Mouse (Mus musculus) mouse trophoblast stem cell (cell line): ENCODE data around the gene 6430548M08Rik.

Experiments used
- in situ Hi-C, 2 experiments: fragments of 300-500 bp; cut with MseI, MboI; formaldehyde crosslinking; loops; 2 replicates in 1 of 2; 3 replicates in 1 of 2; pipeline ENCODE4 v1.15.1; 2025

Gene 6430548M08Rik

DNA sequence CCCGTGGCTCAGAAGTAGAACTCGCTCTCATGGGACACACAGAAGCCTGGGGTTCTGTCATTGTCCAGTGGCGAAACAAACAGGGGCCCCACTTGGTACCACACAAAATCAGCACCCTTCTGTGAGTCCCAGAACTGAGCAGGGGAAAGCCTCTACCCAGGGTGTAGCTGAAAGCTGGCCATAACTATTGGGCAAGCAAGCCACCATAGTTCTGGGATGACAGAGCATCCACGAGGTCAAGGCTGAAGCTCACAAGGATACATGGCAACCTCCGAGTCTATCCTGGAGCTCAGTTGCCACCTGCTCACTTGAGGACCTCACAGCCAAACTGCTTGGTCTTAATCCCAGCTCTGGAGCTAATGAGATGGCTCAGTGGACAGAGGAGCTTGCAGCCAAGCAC lies 67.3 kb downstream of the 6430548M08Rik start:
- in situ Hi-C loops = no loop called here

DNA sequence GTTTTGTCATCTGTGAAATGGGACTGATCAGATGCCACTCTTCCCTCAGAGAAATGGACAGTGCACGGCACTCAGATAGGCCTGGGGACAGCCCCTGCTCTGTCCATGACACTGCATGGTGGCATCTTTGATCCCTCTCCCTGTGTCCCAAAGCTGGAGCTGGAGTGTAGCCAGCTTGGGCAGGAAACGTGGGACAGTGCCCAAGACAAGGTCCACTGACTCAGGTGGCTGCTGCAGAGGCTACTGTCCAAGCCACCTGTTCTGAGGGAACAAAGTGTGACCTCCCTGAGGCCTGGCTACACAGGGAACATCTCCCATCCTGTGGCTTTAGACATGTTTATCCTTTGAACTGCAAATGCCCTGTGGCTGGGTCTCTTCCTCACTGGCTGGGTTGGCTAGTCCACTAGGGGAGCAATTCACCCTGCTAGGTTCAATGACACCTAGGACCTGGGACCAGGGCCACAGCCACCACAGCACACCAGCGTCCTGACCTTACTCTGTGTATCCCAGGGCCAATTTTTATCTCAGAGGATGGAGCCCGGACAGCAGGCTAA lies 68.0 kb downstream of the 6430548M08Rik start:
- in situ Hi-C loops = no loop called here

DNA sequence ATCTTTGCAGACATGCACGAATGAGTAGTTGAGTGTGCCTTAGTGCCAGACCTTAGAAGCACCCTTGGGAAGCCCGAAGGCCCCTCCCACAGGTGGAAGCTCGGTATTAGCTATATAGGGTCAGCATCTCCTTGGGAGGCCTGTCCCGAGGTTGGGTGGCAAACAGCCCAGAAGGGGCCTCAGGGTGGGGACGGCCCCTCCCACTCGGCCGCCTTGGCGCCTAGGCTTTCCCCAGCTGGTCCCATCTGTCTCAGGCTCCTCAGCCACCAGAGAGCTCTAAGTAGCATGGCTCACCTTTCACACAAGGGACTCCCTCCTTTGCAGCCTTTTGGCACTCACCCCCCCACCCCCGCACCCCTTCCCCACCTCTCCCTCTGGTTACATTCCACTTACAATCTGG lies 70.4 kb downstream of the 6430548M08Rik start:
- in situ Hi-C loops = no loop called here

DNA sequence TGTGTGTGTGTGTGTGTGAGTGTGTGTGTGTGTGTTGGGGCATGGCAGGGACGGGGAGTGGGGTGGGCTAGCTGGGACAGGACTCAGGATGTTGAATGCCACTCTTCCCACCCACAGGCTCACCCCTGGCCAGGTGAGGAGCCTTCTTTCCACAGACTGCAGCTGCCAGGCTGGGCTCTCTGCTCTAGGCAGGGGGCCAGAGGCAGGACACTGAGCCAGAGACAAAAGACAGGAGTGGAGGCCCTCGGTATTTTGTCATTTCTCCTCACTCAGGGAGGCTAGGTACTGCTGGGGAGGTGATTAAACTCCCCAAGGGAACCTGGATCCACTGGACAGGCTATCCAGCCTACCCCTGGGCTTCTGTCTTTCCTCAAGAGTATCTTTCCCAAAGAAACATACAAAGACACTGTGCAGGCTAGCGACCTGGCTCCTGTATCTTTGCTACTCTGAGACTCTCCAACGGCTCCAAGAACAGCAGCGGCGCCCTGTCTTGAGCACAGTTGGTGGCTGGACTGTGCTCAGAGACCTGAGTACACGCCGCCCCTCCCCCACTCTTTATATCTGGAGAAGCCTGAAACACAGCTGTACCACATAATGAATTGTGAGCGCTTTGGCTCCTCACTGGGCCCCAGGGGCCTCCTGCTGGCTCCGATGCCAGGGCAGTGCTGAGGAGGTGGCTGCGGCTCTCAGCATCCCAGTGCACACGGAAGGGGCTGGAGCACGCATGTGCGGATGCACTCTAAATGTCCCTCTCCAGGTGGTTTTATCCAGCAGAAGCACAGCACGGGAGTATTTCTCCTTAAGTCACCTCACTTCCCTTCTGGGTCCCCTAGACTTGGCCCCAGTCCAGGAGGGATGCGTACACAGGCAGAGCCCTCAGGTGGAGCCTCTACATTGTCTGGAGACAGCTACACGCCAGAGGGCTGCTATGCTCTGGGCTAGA lies 71.2 kb downstream of the 6430548M08Rik start:
- in situ Hi-C loops = no loop called here

DNA sequence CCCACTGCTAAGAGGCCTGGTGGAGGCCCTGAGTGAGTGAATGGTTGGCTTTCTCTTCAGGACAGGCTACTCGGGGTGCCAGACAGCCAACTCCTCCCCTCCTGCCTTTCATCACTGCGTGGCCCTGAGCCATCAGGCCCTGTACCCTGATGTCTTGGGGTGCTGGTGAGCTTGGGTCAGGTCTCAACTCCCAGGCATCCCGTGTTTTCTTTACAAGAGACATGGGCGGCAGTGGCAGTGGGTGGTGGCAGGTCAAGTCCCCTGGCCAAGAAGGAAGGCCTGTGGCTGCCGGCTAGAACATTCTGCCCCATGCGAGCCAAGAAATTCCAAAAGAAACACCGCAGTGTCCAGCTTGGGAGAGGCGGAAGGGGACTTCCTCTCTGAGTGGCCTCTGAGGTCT lies 72.5 kb downstream of the 6430548M08Rik start:
- in situ Hi-C loops = no loop called here

DNA sequence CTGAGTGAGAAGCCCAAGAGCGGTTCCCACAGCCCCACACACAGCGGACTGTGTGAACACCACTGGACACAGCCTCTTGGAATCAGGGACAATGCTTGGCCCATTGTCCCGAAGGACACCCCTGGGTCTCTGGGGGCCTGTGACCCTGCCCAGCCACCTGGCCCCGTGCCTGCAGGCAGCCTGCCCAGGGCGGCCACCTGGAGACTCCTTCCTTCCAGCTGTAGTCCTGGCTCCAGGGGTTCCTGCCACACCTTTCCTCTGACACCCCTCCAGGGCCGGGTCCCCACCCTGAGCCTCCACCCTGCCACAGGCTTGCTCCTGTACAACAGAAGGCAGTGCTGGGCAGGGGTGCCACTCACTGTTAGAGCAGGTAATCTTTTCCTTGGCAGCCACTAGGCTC lies 74.6 kb downstream of the 6430548M08Rik start:
- in situ Hi-C loops = no loop called here

DNA sequence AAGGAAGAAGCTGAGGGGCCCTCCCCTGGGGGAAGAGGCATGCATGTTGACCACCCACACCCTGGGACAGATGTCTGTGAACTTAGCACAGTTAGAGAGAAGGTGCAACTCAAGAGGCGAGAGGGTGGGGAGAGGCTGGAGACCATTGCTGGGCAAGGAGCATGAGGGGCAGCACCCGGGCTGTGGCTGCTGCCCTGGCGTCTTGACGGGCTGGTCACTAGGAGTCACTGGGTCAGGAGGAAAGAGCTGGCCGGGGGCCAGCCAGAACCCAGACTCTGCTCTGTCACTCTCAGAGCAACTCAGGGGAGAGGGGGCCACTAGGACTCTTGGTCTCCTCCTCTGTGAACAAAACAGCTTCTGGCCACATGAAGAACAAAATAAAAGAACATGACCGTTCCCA lies 75.5 kb downstream of the 6430548M08Rik start:
- in situ Hi-C loops = no loop called here

DNA sequence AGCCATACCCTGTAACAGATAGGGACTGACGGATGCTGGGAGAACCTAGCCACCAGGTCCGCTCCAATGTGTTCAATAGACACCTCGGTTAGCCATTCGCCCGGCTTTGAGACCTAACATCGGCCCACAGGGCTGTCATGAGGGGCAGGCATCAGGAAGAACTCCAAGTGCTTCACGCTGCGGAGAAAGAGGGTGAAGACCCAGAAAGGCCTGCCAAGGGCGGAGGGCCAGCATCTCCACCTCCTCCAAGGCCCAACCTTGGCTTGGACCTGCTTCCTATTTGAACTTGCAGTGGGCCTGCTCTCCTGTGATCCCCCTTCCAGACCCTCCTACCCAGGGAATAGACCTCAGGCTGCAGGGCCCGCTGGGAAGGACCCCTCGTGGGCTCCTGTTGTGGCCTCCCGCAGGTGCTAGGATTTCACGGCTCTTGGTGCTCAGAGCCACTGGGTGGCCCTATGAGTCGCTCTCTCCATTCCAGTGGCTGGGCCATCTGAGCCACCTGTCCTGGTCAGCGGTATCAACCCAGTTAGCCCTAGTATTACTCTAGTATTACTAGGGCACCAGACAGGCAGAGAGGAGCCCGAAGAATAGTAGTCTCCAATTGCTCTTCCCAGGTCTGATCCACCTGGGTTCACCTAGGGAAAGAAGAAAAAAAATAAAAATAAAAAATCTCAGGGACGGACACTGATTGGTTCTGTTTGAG lies 76.3 kb downstream of the 6430548M08Rik start:
- in situ Hi-C loops = no loop called here

DNA sequence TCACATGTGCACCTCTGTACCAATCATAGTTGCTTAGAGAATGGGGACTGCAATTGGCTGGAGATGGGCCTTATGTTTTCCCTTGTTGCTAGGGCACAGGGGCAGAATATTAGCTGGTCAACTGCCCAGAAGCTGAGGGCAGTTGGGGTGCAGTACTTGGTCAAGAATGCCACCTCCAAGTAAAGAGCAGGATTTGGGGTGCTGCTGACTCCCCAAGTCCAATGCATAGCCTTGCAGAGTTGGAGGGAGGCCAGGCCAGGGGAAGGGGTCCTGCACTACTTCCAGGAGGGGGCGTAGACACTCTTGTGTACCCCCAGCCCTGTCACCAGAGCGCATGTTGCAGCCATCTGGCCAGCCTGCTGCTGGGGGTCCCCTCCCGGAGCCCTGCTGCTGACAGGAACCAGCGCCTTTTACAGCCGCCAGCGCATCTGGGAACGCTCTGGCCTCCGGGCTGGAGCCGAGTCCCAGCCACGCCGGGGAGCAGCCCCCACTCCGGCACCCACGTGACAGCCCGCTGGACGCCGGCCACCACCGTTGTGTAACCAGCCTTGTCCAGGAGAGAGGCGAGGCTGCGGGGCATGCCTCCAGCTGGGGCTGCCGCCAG lies 77.0 kb downstream of the 6430548M08Rik start:
- in situ Hi-C loops = no loop called here

DNA sequence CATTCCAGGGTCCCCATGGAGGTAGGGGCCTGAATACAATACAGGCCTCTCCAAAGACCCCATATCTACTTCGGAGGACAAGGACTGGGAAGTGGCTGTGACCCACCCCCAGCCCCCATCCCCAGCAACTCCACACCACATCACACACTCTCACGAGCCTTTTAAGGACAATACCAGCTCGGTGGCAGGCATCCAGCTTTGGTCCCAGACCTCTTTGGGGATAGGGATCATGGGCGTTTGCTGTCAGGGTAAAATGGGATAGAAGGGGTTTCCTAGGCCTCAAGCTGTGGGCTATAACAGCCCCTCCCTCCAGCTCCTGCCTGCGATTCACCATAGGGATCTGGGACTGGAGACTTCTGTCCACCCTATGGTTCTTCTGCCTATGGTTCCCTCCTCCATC lies 77.7 kb downstream of the 6430548M08Rik start:
- in situ Hi-C loops = no loop called here

DNA sequence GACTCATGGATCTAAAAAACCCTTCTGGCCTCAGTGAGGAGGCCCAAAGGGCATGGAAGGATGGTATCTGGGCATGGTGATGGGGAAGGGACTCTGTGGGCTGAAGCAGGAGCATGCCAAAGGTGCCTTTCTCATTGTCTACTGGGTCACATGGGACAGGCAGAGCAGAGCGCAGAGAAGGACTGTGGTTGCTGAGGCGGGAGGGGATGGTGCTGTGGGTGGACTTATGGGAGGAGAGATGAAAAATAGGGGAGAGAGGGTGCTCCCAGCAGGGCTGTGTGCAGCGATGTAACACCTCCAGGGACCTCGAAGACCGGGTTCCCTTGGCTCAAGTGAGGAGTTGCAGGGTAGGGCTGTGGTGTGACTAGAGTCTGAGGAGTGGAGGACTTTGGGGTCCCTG lies 78.2 kb downstream of the 6430548M08Rik start:
- in situ Hi-C loops = no loop called here

DNA sequence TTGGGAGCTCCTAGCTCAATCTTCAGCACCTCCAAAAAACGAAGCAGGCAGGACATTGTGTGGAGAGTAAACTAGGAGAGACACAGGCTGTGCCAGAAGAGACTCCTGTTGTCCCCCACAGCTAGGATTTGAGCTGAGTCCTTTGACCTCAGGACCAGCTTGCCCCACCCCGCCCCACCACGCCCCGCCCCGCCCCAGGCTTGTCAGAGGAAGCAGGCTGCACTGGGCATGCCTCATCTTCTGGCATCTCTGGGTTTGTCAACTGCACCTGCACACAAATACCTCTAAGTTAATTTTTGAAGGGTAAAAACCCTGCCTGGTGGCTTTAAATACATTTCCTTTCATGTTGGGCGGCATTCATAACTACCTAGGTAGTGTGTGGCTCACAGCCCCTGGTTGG lies 87.4 kb downstream of the 6430548M08Rik start:
- in situ Hi-C loops = no loop called here

DNA sequence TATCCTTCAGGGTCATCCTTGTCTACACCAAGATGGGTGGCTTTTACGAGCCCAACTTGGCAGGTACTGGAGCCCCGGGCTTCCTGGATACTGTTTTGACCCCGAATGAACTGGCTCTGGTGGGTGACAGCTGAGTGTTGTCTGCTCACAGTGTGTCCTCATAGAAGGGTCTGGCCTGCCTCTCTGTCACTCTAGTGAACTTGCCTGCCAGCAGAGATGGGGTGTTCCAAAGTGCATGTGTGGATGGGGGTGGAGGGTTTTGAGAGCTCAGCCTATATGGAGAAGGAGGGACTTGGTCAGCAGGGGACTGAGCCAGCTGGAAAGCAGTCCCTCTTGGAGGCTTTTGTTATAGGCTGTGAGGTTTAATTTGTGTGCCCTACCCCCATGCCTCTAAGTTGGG lies 88.6 kb downstream of the 6430548M08Rik start:
- in situ Hi-C loops = no loop called here

DNA sequence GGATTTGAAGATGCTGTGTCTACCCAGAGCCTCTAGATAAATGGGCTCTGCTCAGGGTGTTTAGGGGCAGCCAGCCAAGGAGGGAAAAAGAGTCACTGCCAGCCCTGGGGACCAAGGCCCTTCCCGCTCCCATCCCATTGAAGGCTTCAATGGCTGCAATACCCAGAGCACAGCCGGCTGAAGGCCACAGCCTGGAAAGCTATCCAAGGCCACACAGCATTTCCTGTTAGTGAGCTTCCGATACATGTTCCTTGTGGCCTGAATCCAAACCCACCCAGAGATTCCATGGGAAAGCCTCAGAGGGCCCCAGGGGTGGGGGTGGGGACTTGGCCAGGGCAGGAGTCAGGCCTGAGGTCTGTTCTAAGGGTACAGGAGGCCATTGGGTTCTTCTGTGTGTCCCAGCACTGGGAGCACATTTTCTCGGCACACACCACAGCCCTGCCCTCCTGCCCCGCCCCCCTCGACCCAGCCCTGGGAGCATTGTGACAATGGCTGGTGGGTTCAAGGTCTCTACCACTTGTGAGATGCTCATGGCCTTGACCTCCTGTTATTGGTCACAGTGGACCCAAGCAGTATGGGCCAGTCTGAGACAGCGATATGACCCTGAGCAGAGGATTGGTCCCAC lies 90.9 kb downstream of the 6430548M08Rik start:
- in situ Hi-C loops = no loop called here

DNA sequence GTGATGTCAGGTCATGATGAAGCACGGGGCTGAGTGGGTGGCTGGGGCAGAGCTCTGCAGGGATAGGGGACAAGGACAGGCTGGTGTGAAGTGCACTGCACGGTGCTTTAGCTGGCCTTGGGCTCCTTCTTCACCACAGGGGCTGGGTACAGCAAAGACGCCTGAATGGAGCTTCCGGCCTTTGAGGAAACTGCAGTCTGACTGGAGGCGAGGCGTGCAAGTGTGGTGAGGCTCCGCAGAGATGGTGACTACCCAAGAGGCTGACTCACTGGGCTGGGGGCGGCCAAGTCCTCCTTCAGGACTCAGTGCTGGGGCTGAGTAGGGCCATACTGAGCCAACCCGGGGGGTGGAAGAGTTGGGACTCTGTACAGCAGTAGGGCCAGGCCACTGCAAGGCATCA lies 92.0 kb downstream of the 6430548M08Rik start:
- in situ Hi-C loops = no loop called here

DNA sequence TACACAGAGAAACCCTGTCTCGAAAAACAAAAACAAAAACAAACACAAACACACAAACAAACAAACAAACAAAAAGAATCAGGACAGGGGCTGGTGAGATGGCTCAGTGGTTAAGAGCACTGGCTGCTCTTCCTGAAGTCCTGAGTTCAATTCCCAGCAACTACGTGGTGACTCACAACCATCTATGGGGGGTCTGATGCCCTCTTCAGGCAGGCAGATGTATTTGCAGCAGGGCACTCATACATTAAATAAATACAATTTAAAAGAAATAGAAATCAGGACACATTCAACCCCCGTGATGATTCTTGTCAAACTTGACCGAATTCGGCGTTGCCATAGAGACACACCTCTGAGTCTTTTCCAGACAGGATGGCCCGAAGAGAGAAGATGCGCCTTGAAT lies 93.4 kb downstream of the 6430548M08Rik start:
- in situ Hi-C loops = no loop called here

DNA sequence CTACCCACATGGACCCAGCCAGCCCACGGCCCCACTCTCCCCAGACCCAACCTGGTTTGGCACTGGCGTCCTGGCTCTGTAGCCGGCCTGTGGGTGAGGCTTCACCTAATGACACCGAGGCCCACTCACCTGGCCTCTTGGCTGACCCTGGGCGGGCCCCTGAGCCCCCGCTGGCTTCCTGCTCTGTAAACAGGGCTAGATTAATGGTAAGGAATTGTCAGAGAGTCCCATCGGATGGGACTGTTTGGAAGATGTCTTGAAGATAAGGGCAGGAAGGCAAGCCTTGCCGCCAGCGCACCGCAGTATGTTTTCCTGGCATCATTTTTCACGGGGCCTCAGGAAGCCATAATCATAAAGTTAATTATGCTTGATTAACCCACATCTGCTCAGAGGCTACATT lies 94.2 kb downstream of the 6430548M08Rik start:
- in situ Hi-C loops = no loop called here

DNA sequence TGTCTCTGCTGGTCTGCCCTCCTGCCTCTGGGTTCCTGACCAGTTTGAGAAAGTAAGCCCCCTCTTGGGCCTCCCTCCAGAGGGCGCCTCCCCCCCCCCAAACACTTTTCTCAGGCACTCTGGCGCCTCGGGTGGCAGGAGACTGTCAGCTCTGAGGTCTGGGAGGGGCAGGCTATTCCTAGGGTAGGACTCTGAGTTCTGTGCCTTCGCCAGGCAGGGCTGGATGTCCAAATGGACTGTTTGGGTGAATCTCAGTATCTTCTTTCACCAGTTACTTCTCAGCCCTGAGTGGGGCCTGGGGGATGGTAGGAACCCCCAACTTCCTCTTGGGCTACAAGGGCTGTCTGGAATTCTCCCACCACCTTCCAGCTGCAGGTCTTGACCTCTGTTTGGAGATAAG lies 97.4 kb downstream of the 6430548M08Rik start:
- in situ Hi-C loops = no loop called here

DNA sequence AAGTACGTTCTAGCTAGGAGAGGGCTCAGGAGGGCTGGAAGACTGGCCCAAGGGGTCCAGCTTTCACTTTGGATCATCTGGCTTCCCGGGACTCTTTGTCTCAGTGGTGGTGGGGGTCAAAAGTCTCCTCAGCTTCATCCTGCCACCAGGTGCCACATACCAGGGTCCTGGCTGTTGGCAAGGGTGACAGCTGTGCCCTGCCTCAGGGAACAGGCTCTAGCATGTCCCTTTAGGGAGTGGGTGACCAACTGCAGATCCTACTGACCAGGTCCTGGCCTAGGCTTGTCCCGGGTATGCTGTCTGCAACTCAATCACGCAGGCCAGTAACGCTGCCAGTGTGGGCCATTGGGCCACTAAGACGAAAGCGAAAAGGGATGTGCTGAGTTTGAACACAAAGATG lies 98.6 kb downstream of the 6430548M08Rik start:
- in situ Hi-C loops = no loop called here

DNA sequence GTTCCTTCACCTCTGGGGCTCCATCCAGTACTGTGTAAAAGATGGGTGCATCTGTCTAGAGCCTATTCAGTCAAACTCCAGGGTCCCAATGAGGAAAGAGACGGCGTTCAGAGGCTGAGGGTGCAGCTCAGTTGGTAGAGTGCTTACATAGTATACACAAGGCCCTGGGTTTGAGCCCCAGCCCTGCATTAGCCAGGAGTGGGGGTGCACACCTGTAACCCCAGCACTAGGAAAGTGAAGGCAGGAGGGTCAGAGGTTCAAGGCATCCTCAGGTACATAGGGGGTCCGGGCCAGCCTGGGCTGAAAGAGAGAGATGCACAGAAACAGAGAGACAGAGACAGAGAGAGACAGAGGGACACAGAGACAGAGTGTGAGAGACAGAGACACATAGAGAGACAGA lies 99.3 kb downstream of the 6430548M08Rik start:
- in situ Hi-C loops = no loop called here

DNA sequence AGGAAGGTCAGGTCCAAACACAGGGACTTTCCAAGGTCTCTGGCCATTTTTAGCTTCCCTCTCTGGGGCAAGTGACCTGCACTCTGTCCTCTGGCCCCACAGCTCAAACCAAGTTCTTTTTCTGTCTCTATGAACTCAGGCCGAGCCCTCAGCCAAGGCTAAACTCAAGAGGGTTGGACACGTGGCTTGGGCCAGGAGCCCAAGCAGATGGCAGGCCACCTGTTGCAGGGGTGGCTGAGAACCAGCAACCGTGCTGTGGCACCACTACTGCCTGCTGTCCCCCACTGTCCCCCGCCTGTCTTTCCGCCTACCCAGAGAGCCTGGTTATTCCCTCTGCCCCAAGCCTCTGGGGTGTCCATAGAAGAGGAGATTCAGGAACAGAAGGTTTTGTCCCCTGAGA lies 100.0 kb downstream of the 6430548M08Rik start:
- in situ Hi-C loops = no loop called here
